Mouse (Mus musculus) thymus, postnatal 14 days (tissue): ENCODE results near the gene Hapln1.

Source experiments
- DNase-seq: peaks from one replicate; pipeline ENCODE4 v3.0.0; 2021

Gene Hapln1

DNA sequence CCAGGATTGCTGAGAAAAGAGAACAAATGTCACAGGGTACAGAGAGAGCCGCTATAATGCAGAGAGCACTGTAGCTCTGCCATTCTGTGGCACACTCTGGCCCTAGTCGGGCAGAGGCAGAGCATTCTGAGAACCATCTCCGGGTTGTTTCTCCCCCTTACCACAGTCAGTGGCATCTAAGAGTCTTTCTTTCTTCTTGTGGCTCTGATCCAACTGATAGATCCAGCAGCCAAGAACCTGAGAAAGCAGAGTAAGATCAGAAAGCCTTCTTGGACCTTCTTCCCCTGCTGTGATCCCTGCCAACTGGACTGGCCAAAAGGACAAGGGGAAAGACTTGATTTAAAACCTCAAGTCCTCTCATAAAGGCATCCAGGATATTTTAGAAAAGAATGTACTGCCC lies 63.7 kb downstream of the Hapln1 start:
- no peak for DNase-seq

DNA sequence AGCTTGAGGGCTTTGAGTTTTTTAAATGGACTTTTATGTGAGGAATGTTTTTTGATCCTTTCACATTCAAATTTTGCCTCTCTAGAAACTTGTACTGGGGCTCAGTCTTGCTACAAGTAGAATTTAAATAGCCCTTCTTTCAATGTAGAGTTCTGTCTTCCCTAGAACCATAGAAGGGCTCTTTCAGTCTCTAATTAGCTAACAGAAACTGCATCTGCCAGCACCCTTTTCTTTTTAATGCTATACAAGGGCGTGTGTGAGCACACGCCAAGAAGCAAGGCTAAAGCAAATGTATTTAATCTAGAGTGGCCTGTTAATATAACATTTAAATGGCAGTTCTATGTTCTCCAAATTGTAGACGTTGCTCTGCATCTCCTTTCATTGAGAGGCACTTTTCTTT lies 67.8 kb downstream of the Hapln1 start:
- no peak for DNase-seq

DNA sequence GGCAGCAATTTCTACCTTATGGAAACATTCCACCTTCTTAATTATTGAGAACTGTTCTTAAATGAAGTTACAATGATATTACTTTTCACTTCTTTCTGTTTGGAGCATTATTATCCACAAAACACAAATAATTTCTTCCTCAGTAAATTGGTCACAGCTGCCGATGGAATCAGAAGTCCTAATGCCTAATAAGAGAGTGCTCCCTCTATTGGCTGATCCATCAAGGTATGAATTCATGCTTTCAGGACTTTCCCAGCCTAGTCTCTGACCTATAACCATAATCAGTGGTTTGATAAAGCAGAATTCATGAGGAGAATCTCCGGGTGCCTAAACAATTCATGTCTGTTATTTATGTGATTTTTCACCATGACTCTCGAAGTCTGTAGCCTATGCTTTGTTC lies 79.5 kb downstream of the Hapln1 start:
- DNase-seq = no peak

DNA sequence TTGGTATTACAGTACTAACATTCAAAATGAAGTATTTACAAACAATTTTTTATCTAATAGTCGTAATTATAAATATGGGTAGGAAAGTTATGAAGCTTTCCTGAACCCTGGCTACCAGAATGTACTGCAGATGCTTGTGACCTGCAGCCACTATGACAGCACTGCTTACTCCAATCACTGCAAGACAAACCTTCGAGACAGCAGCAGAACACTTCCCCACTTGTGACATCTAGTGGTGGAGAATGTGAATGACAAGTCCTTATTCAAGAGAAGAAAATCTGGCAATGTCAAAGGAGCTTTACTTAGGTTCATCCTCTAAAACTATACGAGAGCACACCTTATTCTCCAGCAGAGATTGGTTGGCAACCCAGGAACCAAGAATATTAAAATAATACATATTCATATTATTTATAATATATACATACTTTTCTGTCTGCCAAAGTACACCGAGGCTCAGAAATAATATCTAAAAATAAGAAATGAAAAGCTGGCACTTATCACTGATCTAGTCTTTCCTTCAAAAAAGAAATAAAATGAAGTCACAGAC lies 94.6 kb downstream of the Hapln1 start:
- DNase-seq = peak; percentile 6

DNA sequence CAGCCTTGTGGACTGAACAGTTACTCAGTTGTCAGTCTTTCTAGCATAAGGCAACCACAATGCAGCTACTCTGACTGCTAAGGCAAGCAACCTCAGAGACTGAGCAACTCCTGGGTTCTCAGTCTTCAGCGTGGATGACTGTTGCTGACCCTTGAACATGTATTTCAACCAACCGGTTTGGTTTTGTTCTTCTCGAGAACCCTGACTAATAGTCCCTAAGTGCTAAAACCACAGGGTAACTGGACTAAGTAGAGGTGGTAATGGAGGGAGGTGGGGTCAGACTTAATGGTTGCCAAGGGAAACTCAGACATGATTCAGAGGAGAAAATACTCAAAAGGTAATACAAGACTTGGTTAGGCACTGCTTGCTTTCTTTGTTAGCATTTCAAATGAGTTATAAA lies 97.4 kb downstream of the Hapln1 start:
- no peak for DNase-seq

DNA sequence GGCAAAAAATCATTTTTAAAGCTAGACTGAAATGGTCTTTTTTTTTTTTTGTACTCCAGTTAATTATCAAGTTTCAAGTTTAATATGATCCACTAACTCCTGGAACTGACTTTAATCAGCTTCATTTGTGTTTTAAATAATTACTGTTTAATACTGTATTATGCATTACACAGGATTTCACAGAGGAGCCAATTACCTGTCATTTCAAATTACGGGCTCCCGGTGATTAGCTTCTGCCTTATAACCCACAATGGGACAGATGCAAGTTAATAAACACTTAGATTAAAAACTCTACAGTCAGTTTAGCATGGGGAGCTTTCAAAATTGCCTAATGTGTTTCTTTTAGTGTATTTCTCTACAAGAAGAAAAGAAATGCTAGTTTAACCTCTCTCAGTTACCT lies 106.0 kb downstream of the Hapln1 start:
- DNase-seq = no peak

DNA sequence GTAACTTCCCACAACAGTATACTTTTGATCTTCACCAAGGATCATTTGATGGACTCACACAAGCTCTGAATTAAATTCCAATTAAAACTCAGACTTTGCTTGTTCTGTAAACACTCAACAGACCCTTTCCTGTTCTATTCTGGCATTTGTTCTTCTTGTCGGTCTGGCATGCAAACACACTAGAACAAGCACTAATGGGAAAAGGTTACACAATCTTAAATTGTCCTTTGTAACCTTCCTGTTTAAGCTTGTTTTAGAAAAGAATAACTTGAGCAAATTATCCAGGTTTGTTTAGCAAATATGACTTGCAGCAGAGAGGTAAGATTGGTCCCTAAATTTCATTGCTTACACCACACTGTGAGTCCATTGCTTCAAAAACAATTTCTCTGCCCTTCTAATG lies 113.2 kb downstream of the Hapln1 start:
- DNase-seq = no peak

DNA sequence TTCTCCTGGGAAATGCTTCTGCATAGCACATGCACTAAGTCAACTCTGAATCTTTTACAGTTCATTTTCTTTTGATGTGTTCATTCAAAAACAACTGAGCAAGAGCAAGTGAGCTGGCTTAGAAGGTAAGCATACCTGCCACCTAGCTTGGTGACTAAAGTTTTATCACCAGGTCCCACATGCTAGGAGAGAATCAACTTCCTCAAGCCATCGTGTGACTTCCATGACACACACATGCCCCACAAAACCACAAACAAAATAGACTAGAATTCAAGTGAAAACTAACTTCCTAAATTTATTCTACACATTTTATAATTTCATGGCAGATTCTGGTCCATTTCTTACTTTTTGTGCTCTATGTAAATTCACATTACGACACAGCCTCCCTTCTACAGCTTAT lies 113.7 kb downstream of the Hapln1 start:
- DNase-seq = no peak

DNA sequence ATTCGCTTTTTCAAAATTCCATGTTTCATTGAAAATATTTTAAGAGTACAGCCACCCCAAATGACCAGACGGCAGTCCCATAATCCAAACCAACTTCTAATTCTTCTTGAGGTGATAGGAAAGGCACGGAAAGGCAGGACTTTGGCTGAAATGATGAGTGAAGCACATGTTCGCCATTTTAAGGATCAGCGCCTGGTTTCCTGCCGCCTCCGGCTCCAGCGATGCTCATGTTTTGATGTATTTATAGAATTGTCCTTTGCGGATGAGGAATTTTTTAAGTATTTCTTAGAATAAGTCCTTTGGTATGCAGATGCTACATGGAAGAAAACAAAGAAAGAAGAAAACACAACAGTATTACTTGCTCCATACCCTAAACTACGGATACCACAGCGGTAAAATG lies 117.5 kb downstream of the Hapln1 start:
- no peak for DNase-seq
